Mouse (Mus musculus): ENCODE results near the gene Shq1.

Shq1 gene

GRCm38 (mm10) chr6:100668858-100669257, 2.1 kb downstream of the Shq1 start:
- no peak for DNase-seq (ENCODE audit: low spot score in 2 of 2)

DNA sequence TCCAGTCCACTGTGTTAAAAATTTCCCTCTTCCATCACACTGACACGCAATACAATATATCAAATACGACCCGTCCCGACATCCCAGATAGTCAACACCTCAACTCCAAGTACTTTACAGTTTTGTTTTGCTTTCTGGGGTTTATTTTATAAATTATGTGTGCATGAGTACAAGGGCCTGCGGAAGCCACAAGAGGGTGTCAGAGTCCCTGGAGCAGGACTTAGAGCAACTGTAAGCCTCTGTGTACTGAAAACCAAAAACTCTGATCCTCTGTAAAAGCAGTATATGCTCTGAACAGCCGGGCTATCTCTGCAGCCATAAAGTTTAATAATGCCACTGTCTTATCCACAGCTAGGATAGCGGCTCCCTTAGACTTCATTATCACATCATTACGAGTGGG, 3.3 kb downstream of the Shq1 start:
- DNase-seq (ENCODE audit: low spot score in 2 of 2): no peak

DNA sequence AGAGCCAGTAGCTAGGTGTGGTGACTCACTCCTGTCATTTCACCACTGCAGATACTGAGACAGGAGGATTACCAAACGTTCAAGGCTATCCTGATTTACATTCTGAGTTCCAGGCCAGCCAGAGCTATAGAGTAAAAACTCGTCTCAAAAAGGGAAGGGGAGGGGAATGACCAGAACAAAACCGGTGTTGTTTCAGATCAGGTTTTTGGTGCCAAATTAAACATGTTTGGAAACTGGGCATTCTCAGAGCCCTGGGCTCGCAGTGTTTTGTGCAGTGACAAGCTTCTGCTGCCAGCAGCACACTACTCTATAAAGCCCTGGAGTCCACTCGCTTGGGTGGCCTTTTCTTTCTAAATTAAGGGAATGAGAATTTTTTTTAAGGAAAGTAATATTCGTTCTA, 8.7 kb downstream of the Shq1 start:
- no peak for DNase-seq (ENCODE audit: low spot score in 2 of 2)

GRCm38 (mm10) chr6:100660395-100660794, 10.6 kb downstream of the Shq1 start:
- DNase-seq (ENCODE audit: low spot score in 2 of 2): peak in 1 of 2 experiments; percentile 38

GRCm38 (mm10) chr6:100652535-100652934, 18.4 kb downstream of the Shq1 start:
- DNase-seq (ENCODE audit: low spot score in 2 of 2): no peak

- no peak for DNase-seq (ENCODE audit: low spot score in 2 of 2)
These were observed 23.8 kb downstream of the Shq1 start for GRCm38 (mm10) chr6:100647196-100647595.

GRCm38 (mm10) chr6:100645469-100646201, 25.3 kb downstream of the Shq1 start:
- DNase-seq (ENCODE audit: low spot score in 2 of 2): peak; percentile 28 to 37

DNA sequence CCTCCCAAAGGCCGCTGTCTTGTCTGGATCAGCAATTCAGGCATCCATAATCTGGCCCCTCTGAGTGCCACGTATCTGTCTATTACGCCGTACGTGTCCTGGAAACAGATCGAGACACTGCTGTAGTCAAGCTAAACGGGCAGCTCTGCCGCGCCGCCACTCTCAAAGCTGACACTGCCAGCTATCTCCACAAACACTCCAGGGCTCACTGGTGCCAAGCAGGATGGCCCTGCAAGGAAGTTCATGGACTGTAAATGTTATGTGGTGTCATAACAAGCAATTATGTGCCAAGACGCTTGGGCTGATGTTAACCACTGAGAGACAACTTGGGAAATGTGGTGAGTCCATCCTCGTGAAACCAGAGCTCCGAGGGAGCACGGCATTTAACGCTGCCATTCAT, 26.3 kb downstream of the Shq1 start:
- no peak for DNase-seq (ENCODE audit: low spot score in 2 of 2)

GRCm38 (mm10) chr6:100642786-100643185, 28.2 kb downstream of the Shq1 start:
- no peak for DNase-seq (ENCODE audit: low spot score in 2 of 2)

DNA sequence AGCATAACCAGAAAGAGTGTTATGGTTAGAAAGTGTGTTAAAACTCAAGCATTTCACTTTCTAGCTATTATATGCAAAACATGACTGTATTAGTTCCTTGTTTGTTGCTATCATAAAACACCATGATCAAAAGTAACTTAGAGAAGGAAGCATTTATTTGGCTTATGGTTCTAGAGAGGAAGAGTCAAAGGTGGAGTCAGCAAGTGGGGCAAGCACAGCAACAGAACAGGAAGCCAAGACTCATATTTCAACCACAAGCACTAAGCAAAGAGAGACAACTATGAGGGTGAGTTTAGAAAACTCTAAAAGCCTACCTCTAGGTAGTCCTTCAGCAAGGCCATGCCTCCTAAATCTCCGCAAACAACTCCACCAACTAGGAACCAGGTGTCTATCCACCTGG, 30.4 kb downstream of the Shq1 start:
- no peak for DNase-seq (ENCODE audit: low spot score in 2 of 2)

DNA sequence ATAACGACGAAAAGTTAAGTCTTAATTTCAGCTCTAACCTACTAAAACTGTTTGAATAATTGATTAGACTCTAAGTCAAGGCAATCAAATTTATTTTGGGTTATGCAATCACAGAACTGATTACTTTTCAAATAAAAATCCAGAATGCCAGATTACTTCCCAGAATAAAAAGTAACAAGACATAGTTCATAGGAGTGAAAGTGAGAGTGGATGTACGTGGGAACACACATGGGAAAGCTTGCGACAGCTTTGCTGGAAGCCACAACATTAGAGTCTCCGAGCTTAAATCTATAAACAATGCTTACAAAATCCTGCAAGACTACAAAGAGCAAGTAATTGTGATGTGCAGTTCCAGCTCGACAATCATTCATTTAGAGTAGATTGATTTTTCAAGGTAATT, 41.9 kb downstream of the Shq1 start:
- no peak for DNase-seq (ENCODE audit: low spot score in 2 of 2)

DNA sequence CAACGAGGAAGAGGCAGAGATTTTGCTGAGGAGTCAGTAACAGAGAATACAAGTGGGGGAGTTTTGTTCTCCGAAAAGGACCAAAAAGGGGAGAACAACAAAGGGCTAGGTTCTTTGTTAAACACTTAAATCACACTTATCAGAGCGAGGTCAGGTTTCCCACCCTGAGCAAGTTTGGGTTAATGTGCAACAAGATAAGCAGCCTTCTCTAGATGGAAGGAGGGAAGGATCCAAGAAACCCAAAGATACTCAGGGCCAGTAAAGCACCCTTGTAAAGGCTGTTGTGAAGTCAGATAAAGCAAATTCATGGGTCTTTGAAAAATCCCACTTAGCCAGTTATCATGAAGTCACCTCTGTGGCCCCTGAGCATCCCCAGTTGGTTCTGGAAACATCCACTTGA, 42.7 kb downstream of the Shq1 start:
- DNase-seq (ENCODE audit: low spot score in 2 of 2): no peak

DNA sequence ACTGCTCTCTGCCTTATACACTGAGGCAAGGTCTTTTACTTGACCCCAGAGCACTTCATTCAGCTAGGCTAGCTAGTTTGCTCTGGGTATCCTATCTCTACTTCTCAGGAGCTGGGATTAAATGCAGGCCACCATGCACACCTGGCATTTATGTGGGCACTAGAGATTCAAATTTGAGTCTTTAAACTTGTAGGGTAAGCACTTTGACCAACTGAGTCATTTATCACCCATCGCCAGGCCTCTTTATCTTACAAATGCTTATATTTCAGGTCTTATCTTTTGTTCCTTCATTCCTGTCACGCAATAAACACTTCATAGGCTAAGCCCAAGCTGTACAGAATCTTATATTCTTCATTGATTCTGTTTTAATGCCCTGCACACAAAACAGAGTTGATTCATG, 47.0 kb downstream of the Shq1 start:
- no peak for DNase-seq (ENCODE audit: low spot score in 2 of 2)

DNA sequence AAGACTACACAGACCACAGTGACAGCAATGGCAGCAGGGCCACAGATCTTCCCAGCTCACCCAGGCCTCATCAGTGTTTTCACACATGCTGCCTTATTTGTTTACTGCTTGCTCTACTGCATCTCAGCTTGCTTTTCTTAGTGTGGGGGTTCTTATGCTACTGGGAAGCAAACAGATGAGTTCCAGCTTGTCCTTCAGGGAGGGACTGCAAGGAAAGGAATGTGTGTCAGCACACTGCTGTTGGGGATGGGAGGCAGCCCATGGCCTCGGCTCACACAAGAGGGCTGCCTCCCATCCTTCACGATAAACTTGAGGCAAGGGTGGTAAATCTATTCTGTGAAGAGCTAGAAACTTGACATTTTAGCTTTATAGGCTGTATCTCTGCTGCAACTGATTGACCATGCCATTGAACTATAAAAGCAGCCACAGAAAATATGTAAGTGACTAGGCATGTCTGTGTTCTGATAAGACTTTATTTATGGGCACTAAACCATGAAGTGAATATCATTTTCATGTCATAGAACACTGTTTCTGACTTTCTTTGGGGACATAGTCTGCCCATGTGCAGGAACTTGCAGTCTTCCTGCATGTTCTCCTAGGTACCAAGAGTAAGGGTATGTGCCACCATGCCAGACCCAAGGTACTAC, 48.0 kb downstream of the Shq1 start:
- no peak for DNase-seq (ENCODE audit: low spot score in 2 of 2)

DNA sequence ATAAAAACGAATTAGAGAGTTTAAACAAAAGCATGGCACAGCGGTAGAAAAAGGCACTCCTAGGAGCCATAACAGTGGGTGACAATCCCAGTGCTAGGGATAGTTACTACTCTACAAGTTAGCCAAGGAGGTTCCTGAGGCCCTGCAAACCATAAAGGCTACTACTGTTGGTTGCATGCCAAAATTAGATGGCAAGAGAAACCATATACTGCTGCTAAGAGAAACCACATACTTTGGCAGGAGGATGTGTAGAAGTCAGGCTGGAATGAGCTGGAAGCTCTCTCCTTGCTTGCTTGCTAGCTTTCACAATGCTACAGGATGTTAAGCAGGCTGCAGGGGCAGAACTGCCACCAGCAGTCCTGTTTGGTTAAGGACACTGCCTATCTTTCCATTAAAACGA, 50.5 kb downstream of the Shq1 start:
- no peak for DNase-seq (ENCODE audit: low spot score in 2 of 2)

GRCm38 (mm10) chr6:100619309-100619708, 51.6 kb downstream of the Shq1 start:
- no peak for DNase-seq (ENCODE audit: low spot score in 2 of 2)

GRCm38 (mm10) chr6:100616133-100616532, 54.8 kb downstream of the Shq1 start:
- no peak for DNase-seq (ENCODE audit: low spot score in 2 of 2)

DNA sequence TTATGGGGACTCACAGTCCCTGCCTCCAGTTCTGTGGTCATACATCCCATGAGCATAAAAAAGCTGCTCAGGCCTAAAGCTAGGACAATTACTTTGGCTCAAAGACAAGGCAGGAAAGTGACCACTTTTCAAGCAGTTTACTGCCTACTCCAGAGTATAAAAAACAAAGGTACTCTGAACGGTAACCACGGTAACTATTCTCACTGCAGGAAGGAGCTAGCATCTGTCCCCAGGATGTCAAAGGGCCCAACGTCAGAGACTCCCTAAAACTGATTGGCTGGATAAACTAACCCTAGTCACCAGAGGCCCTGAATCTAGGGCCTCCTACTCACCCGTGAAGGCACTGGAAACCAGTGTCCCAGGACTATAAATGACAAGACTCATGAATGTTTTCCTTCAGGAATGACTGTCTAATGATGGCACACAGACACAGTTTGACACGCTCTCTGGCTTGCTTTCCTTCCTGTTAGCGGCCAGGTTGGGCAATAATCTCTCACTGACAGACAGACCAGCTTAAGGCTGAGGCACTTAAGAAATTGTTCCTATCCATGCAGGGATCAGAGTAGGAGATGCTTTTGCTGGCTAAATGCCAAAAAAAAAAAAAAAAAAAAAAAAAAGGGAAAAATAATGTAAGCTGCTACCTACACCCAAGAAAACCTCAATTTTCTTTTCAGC, 57.2 kb downstream of the Shq1 start:
- no peak for DNase-seq (ENCODE audit: low spot score in 2 of 2)

- no peak for DNase-seq (ENCODE audit: low spot score in 2 of 2)
These were observed 59.9 kb downstream of the Shq1 start for GRCm38 (mm10) chr6:100610897-100611575.

GRCm38 (mm10) chr6:100610182-100610581, 60.8 kb downstream of the Shq1 start:
- DNase-seq (ENCODE audit: low spot score in 2 of 2): no peak

DNA sequence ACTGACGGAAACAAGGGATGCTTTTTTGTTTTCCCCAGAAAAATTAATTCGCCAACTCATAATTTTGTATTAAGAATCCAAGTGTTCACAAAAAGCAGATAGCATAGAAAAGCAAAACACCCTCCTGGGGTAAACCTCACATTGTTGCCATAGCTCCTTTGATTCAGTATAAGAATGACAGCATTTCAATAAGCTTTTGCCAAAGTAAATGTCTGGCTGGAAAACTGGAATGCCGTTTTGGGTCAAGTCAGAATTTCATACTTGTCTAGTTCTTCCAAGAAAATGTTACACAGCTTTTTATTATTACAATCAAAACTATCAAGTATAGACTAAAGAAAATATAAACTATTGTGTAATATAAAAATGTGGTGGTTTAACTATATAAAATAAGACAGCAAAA, 61.7 kb downstream of the Shq1 start:
- DNase-seq (ENCODE audit: low spot score in 2 of 2): no peak

GRCm38 (mm10) chr6:100608429-100608828, 62.5 kb downstream of the Shq1 start:
- DNase-seq (ENCODE audit: low spot score in 2 of 2): no peak
